Mouse (Mus musculus) thymus, postnatal 10 days (tissue): ENCODE results near the gene Syna.

ENCODE experiments used
- DNase-seq, 2 experiments: peaks; one replicate each; pipeline ENCODE4 v3.0.0; 2021; ENCODE audit warnings: low spot score in 2 of 2

Syna gene

GRCm38 (mm10) chr5:134567445-134567844 is 7.5 kb upstream of the Syna start:
- DNase-seq: no peak

- DNase-seq: no peak
Measured at GRCm38 (mm10) chr5:134565696-134566095, 5.7 kb upstream of the Syna start.

- DNase-seq: no peak
Measured at GRCm38 (mm10) chr5:134564272-134564671, 4.3 kb upstream of the Syna start.

GRCm38 (mm10) chr5:134560450-134561171 is 640 bp upstream of the Syna start:
- DNase-seq: no peak

GRCm38 (mm10) chr5:134555463-134556164 is 4.4 kb downstream of the Syna start:
- peak; percentile 16 to 28 for DNase-seq

GRCm38 (mm10) chr5:134553951-134554546 is 5.9 kb downstream of the Syna start:
- DNase-seq: no peak

- peak; percentile 82 to 88 for DNase-seq
Measured at GRCm38 (mm10) chr5:134552110-134552972, 7.6 kb downstream of the Syna start, which contains the start of gene Clip2. Gene Clip2 (minus strand): TSS chr5:134552434.

- DNase-seq: peak; percentile 51 to 53
Measured at GRCm38 (mm10) chr5:134551233-134552109, 8.5 kb downstream of the Syna start.

GRCm38 (mm10) chr5:134550836-134551232 is 9.1 kb downstream of the Syna start:
- DNase-seq: no peak

- no peak for DNase-seq
Measured at GRCm38 (mm10) chr5:134549640-134550168, 10.3 kb downstream of the Syna start.

- DNase-seq: no peak
Measured at GRCm38 (mm10) chr5:134548306-134548705, 11.7 kb downstream of the Syna start.

- DNase-seq: no peak
Measured at GRCm38 (mm10) chr5:134546790-134547189, 13.2 kb downstream of the Syna start.

- no peak for DNase-seq
Measured at GRCm38 (mm10) chr5:134545242-134545629, 14.7 kb downstream of the Syna start.

GRCm38 (mm10) chr5:134544516-134545241 is 15.3 kb downstream of the Syna start:
- no peak for DNase-seq

- DNase-seq: no peak
Measured at GRCm38 (mm10) chr5:134541640-134542039, 18.3 kb downstream of the Syna start.

GRCm38 (mm10) chr5:134540881-134541280 is 19.1 kb downstream of the Syna start:
- no peak for DNase-seq

GRCm38 (mm10) chr5:134539891-134540290 is 20.1 kb downstream of the Syna start:
- peak; percentile 56 to 73 for DNase-seq

- DNase-seq: no peak
Measured at GRCm38 (mm10) chr5:134536036-134536435, 23.9 kb downstream of the Syna start.

- DNase-seq: no peak
Measured at GRCm38 (mm10) chr5:134532417-134532816, 27.6 kb downstream of the Syna start.

GRCm38 (mm10) chr5:134531585-134531984 is 28.4 kb downstream of the Syna start:
- no peak for DNase-seq
